Mouse (Mus musculus) liver, adult 2 months (tissue): ENCODE measurements at regions not wholly inside any gene's neighbourhood (a gene's known extent, or its start where the extent isn't known, plus 50 kb on each side); places are given as distances from the start of the nearest gene placed in this dataset.

Source experiments
- DNase-seq: peaks from one replicate; pipeline ENCODE4 v3.0.0-alpha.2; 2011; ENCODE audit warnings: low read depth, low spot score; ENCODE audit errors: extremely low read depth
- H3K27ac ChIP-seq: fragments of 200-500 bp; replicated peaks from 2 replicates; pipeline ENCODE4 v1.5.1; 2012; ENCODE audit warnings: low read depth, mild to moderate bottlenecking, control low read depth, inconsistent platforms, low read length; ENCODE audit not compliant: insufficient read depth
- H3K27me3 ChIP-seq: fragments of 200-500 bp; 2 replicates; pipeline ENCODE4 v1.6.1; 2012; ENCODE audit warnings: mild to moderate bottlenecking, moderate library complexity, low read length, inconsistent platforms; ENCODE audit not compliant: control insufficient read depth, insufficient read depth
- H3K36me3 ChIP-seq: fragments of 200-500 bp; 2 replicates; pipeline ENCODE4 v1.6.1; 2012; ENCODE audit warnings: low read length, inconsistent platforms; ENCODE audit not compliant: control insufficient read depth, insufficient read depth
- H3K4me1 ChIP-seq: fragments of 200-500 bp; 2 replicates; pipeline ENCODE4 v1.6.1; 2011; ENCODE audit warnings: low read length; ENCODE audit not compliant: control insufficient read depth, insufficient read depth
- H3K4me3 ChIP-seq: fragments of 200-500 bp; 2 replicates; pipeline ENCODE4 v1.5.1; 2011; ENCODE audit warnings: low read depth, mild to moderate bottlenecking, control low read depth, low read length, moderate library complexity; ENCODE audit not compliant: insufficient read depth
- H3K79me2 ChIP-seq: fragments of 200-500 bp; 2 replicates; pipeline ENCODE4 v1.6.1; 2012; ENCODE audit warnings: inconsistent platforms, mild to moderate bottlenecking, low read length, moderate library complexity; ENCODE audit not compliant: control insufficient read depth, insufficient read depth
- H3K9ac ChIP-seq: fragments of 200-500 bp; 2 replicates; pipeline ENCODE4 v1.6.1; 2012; ENCODE audit warnings: low read depth, mild to moderate bottlenecking, control low read depth, inconsistent platforms, low read length
- CTCF ChIP-seq: fragments of 200-500 bp; IDR thresholded peaks from 2 replicates; pipeline ENCODE4 v1.5.1; 2011; ENCODE audit warnings: low read depth, low read length, control low read depth
- POLR2A ChIP-seq: fragments of 200-500 bp; IDR thresholded peaks from 2 replicates; pipeline ENCODE4 v1.6.1; 2011; ENCODE audit warnings: low read length, control low read depth; ENCODE audit not compliant: insufficient read depth; ENCODE audit errors: extremely low read depth
- WGBS: fragments of 180-500 bp; shearing (Covaris S2); methylation state at CpG from one replicate; pipeline ENCODE4 v1.1.7; 2018; 5-methylcytosine and 5-hydroxymethylcytosine counted together

DNA sequence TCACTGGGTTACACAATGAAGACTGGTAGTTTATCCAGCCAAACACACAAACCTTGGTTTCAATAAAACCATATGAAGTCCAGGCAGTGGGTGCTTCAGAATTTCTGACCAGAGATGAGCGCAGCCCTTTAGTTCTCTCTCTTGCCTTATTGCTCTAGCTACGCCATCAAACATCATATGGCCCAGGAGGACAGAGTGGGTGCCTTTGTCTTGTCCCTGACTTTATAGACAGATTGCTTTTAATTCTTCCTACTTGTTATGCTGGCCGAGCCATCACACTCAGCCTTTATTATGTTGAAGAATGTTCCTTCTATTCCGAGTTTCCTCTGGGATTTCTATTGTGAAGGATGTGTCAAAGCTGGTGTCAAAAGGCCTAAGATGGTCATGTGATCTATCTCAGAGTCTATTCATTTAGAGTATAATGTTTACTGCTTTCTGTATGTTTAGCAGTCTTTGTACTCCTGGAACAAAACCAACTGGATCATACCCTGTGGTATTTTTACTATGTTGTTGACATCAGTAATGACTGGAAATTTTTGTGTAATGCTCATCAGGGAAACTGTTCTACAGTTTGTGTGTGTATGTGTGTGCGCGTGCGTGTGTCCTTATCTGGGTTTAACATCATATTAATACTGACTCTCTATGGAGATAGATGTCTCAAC, 263.7 kb downstream of the Rybp start:
- no peaks in the 10 kb centered on the region for H3K79me2 ChIP-seq
- no peaks in the 10 kb centered on the region for H3K4me1 ChIP-seq
- no peak overlapping the region for H3K27ac ChIP-seq
- no peaks in the 10 kb centered on the region; the same call in 1 of the 2 replicates for H3K27me3 ChIP-seq
- TF ChIP-seq CTCF (no peak), POLR2A (no peak)
- 96% methylated on average over 7 of the region's 7 CpGs for WGBS
- H3K9ac ChIP-seq, result no peak overlapping the region
- no peaks in the 10 kb centered on the region for H3K36me3 ChIP-seq
- no peak overlapping the region for H3K4me3 ChIP-seq
- no peak for DNase-seq

GRCm38 (mm10) chr6:100019016-100019415, 268.3 kb downstream of the Rybp start:
- Histone ChIP-seq H3K4me3 (no peak overlapping the region), H3K79me2 (no peaks in the 10 kb centered on the region), H3K27ac (no peak overlapping the region), H3K27me3 (no peaks in the 10 kb centered on the region), H3K4me1 (no peaks in the 10 kb centered on the region), H3K9ac (no peak overlapping the region), H3K36me3 (no peaks in the 10 kb centered on the region)
- no peak for TF ChIP-seq POLR2A
- TF ChIP-seq CTCF, result no peak
- WGBS, result 82% methylated on average over 3 of the region's 3 CpGs
- DNase-seq, result no peak

GRCm38 (mm10) chr6:100013949-100014348, 273.3 kb downstream of the Rybp start:
- Histone ChIP-seq H3K4me3 (no peak overlapping the region), H3K27me3 (no peaks in the 10 kb centered on the region), H3K4me1 (no peaks in the 10 kb centered on the region), H3K36me3 (no peaks in the 10 kb centered on the region), H3K27ac (no peak overlapping the region), H3K9ac (no peak overlapping the region), H3K79me2 (no peaks in the 10 kb centered on the region)
- TF ChIP-seq POLR2A (no peak), CTCF (no peak)
- peak; percentile 25 for DNase-seq
- 65% methylated on average over 6 of the region's 6 CpGs for whole genome bisulfite sequencing

DNA sequence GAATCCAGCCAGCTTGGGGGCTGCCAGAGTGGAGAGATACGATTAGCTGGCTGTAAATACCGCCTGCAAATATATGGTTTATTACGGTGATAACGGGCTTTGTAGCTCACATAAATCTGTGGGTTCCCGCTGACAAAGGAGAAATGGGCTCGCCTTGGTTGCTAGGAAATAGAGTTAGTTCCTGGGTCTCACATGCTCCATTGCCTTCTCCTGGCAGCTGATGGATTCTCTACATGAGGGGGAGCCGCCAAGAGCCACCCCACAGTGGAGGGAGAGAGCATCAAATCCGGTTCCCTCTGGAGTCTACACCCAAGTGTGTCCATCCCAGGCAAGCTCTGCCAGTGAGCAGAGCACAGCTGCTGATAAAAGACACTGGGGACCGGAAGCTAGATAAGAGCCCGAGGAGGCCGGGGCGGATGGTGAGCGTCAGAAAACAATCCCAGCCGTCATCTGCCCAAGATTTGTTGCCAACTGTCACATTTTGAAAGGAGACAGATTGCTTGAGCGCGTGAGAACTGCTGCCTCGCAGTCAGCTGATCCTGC, 275.7 kb downstream of the Rybp start:
- TF ChIP-seq CTCF (no peak), POLR2A (no peak)
- Histone ChIP-seq H3K36me3 (no peaks in the 10 kb centered on the region), H3K27me3 (no peaks in the 10 kb centered on the region), H3K9ac (no peak overlapping the region), H3K4me1 (no peaks in the 10 kb centered on the region), H3K4me3 (no peak overlapping the region), H3K27ac (no peak overlapping the region), H3K79me2 (no peaks in the 10 kb centered on the region)
- DNase-seq, result peak; percentile 43
- WGBS, result 48% methylated on average over 17 of the region's 17 CpGs

DNA sequence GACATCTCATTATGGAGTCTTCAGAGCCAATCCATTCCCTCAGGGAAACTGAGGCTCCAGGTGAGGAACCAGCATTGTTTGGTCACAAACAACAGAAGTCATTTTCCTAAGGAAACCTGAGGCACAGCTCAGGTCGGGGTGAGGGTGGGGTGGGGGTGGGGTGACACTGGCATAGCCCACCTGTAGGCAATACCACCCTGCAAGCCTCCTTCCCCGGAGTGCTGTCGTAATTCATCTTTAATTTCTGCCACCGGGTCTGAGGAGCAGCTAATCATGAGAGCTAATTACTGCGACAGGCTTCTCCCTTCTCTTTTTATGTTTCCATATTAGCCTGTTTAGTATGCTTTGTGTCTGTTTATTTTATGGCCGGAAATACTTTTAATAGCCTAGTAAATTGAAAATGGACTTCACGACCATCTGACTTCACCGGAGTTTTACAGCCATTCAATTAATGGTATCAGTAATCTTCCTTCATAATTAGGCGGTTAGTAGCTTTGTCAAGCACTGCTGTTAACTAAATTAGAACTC, 276.3 kb downstream of the Rybp start:
- H3K27me3 ChIP-seq, result no peaks in the 10 kb centered on the region

More for the DNA sequence above, 276.3 kb downstream of the Rybp start:
- TF ChIP-seq CTCF, result no peak
- TF ChIP-seq POLR2A, result no peak
- no peak overlapping the region for H3K9ac ChIP-seq
- H3K36me3 ChIP-seq, result no peaks in the 10 kb centered on the region
- H3K4me3 ChIP-seq, result no peak overlapping the region
- no peak overlapping the region for H3K27ac ChIP-seq
- 69% methylated on average over 9 of the region's 9 CpGs for WGBS
- H3K4me1 ChIP-seq, result no peaks in the 10 kb centered on the region
- no peaks in the 10 kb centered on the region for H3K79me2 ChIP-seq
- DNase-seq, result no peak
